Mouse (Mus musculus) CD4-positive, CD25-positive, alpha-beta regulatory T cell, adult 2 months (primary cell): Measurements from ENCODE around the gene Gramd2.
"Not testable (repeated sequence)": the region's sequence is repeated elsewhere in the genome, so short reads cannot be mapped to it uniquely, and the experiment has no call there.

Experiments used
- DNase-seq: peaks from one replicate; pipeline ENCODE4 v3.0.0-alpha.2; 2012; ENCODE audit warnings: low read depth, low spot score

Gramd2 gene

DNA sequence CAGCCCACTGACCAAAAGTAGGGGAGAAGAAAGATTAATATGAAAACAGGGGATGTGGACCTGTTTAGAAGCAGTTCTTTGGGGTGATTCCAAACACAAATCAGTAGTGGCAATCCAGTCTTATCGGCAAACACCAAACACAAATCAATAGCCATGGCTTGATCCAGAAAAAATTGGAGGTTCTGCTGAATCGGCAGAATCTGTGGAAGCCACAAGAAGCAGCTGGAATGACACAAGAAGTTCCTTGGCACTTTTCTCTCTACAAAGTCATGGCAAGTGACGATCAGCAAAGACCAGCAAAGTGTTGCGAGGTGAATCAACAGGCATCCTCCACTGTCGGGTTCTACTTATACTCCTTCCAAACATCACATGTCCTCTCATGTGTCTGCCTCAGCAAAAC is 41.2 kb downstream of the Gramd2 start:
- no peak for DNase-seq

DNA sequence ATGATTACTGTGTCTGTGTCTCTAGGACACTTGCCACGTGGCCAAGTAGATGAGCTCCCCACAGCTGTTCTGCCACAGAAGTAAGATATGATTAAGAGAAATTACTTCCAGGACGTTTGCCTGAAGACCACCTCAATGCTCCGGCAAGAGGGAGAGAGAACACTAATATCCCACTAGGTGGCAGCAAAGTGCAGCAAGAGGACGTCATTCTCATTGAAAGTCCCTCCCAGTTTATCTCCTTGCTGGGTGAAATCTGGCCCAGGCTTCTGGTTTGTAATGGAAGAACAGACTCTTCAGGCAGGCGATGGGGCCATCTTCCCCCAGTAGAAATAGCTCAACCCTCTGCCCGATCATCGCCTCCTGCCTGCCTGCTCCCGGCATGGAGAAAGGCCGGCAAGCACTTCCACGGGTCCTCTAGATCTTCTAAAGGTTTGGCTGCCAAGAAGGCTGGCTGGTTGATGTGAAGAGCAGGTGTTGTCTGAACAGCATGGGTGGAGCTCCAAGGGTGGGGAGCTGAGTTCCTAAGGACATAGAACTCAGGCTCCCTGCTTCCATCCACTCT is 43.2 kb downstream of the Gramd2 start:
- DNase-seq, result peak; percentile 86

DNA sequence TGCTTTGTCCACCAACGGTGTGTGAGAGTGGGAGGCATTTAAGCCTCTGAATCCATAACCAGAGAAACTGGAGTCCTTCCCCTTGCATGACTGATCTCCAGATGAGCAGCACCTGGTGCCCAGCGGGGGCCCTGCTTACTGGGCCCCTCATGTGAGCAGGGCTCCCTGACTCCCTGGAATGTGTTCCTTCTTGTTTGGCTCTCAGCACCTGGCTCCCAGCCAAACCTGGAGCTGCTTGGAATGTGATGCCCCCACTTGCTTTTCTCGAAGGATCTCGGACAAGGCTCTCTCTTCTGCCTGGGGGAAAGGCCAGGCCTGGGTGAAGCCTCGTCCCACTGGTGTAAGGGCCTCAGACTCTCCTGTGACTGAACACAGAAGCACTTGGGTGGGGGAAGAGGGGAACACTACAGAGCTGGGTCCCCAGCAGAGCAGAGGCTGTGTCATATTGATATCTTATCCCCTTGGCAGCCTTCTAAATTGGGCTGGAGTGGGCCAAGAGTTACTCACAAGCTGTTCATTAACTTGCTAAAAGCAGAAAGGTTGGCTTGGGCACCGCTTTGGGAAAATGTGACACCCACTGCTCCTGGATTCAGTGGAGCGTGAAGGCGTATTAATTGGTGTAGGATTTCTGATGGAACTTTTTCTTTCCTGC is 44.0 kb downstream of the Gramd2 start:
- DNase-seq, result no peak

DNA sequence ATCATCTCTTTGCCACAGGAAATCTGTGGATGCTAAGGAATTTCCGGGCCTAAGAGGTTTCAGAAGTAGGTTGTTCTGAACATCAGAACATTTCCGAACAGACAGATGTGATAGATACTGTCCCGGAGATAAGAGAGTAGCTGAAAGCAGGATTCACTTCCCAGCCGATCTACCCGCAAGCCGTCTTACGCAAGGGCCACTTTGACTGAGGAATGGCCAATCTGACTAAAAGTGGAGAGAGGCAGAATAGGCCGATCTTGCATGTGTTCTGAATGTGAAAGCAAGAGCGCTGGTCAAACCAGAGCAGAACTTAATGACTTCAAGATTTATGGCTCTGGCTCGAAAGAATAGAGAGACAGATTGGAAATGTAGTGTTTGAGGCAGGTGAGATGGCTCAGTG is 45.6 kb downstream of the Gramd2 start:
- DNase-seq, result no peak

DNA sequence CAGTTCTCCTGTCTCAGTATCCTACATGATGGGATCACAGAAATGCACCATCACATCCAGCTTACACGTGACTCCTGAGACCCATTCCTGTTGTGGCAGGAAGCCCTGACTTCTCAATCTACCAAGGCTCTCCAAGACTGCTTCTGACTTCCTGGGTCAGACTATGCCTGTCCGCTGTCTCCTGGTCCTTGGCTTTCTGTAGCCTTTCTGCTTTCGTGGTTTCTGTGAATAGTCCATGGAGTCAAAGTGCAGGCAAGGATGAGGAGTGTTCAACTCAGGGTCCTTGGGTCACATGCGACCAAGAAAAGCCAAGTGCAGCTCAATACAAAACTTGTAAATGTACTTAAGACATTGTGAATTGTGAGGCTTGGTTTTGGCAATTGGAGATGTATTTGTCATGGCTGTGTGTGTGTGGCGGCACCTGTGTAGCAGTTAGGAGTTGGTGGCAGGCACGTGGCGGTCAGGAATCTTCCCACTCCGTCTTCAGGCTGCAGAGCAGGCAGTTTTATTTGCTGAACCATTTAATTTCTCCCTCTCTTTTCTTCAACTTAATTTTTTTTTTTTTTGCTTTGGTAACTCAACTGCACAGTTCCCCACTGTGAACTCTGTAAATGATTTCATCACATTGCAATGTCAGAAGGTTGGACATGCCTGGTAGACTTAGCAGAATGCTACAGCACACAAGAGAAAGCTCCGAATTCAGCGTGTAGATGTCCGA is 47.8 kb downstream of the Gramd2 start:
- DNase-seq, result no peak

DNA sequence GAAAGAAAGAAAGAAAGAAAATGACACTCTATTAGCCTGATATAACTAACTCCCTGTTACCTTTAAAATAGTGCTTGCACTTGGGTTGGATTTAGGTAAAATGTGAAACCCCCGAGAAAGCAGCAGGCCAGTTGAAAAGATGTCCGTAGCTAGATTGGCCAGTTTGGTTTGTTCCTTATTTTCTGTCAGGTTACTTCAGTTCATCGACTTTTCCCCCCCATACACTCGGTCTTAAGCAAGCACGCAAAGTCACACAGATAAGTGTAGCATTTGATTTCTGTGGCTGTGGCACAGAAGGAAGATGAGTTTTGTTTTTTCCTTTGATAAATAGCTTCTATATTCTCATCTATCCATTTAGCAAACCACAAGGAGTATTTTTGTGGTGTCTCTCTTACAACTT is 51.2 kb downstream of the Gramd2 start:
- no peak for DNase-seq

DNA sequence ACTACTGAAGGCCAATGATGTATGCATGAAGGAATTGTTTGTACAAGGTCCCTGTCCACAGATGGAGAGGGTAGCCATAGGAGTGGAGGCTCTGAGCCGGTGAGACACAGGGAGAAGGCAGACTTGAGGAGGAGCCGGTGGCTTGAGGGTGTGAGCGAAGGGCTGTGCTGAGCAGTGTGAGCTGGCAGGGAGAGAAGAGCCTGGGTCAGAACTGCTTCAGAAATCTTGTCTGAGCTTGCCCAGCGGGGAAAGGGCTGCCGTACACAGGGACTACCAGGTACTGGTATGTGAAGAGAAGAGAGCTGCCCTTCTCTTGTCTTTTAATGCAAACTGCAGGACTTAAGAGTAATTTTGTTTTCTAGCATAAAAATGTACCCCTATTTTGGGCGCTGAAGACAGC is 53.1 kb downstream of the Gramd2 start:
- DNase-seq, result no peak

DNA sequence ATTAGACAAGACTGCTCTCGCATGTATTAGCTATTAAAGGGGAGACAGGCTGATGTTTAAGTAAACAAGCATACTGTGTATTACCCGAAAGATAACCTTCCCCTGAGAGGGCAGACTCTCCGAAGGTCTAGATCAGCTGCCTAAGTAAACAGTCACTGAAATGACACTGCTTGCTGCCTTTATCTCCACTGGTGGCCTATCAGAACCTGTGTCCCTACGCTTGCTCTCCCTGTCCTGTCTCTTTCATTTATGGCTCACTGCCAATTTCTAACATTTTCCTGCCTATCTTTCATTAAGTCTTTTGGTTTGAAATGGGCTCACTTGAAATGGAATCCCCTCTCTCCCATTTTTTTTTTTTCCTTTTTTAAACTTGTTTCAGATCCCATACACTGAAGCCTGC is 55.5 kb downstream of the Gramd2 start:
- no peak for DNase-seq

DNA sequence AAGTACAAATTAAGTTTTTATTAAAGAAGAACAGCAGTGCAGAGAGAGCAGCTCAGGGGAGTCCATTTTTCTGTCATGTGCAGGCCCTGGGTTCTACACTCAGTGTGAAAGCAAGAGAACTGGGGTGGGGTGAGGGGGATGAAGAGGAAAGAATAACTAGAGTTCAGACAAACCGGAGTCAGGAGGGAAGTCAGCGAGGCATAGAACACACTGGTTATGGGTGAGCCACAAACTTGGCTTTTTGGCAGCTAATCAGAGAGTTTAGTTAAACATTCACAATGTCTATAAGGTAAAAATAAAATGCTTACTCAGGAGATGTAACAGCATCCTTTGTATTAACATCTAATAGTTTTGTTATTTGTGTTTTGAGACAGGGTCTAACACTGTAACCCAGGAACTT is 60.6 kb downstream of the Gramd2 start:
- DNase-seq, result no peak

DNA sequence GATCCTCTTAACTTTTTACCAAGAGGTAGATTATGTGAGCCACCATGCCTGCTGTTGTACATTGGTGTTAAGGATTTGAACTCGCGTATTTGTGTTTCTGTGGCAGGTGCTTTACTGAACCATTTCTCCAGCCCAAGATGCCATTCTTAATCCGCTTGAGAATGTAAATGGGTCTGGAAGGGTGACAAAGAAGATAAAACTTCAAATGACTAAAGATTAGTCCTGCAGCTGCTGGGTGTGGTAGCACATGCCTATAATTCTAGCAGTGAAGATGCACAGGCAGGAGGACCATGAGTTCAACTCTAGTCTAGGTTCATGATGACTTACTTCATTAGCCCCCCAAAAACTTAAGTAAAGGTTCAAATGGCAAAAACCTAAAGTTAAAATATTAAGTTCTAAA is 64.0 kb downstream of the Gramd2 start:
- no peak for DNase-seq

DNA sequence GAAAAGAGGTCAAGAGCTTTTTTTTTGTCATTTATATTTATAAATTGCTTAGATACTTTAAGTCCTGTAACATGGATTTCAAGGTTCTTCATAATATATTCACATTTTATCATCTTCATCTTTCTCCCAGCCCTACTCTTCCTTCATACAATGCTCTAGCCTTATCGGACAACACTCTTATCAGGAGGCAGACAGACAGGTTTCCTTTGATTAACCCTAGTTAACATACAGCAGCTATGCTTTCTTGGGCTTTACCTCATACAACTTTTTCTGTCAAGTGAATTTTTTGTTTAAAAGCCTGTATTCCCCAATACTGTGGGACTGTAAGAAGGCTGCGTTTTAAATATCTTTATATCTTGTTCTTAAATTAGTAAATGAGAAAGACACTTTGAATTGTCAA is 68.4 kb downstream of the Gramd2 start:
- no peak for DNase-seq

DNA sequence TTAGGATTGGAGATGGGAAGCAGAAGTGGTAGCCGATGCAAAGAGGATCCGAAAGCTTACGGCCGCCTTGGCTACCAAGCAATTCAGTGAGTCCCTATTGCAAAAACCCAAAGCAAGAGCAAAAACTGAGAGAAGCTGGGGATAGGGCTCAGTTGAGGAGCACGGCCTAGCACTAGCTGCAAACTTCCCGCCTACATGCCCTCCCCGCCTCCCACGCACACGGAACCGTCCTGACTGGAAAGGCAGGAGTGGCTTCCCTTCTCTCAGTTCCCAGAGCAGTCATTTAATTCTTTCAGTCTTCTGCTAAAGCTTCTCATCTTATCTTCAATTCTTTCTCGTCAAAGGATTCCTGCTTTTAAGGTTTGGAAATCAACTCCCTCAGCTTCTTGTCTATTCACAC is 69.0 kb downstream of the Gramd2 start:
- no peak for DNase-seq

DNA sequence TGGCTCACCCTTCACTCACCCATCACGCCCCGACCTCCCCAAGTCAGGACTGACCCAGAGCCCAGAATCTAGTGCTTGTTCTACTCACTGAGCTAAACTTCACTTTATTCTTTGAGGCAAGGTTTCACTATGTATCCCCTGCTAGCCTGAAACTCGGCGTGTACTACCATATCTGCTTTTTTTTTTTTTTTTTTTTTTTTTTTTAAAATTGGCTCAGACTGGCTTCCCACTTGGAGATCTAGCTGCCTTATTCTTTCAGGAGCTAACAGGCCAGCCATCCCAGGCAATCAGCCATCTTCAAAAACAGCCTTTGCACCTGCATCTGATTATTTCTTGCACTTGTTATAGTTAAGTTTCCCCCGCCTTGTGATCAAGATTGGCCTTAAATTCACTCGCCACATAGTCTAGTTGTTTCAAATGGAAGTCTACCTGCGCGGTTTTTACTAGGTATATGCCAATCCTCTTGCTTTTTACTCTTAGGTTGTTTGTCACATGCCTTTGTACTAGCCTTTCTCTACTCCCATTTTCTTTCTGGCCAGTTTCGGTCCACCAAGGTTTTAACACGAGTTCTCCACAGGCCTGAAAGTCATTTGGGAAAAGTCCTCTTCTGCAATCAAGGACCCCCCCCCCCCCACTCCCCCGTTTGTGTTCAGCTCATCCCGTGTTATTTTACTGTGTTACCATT is 69.8 kb downstream of the Gramd2 start:
- DNase-seq, result peak; percentile 18

DNA sequence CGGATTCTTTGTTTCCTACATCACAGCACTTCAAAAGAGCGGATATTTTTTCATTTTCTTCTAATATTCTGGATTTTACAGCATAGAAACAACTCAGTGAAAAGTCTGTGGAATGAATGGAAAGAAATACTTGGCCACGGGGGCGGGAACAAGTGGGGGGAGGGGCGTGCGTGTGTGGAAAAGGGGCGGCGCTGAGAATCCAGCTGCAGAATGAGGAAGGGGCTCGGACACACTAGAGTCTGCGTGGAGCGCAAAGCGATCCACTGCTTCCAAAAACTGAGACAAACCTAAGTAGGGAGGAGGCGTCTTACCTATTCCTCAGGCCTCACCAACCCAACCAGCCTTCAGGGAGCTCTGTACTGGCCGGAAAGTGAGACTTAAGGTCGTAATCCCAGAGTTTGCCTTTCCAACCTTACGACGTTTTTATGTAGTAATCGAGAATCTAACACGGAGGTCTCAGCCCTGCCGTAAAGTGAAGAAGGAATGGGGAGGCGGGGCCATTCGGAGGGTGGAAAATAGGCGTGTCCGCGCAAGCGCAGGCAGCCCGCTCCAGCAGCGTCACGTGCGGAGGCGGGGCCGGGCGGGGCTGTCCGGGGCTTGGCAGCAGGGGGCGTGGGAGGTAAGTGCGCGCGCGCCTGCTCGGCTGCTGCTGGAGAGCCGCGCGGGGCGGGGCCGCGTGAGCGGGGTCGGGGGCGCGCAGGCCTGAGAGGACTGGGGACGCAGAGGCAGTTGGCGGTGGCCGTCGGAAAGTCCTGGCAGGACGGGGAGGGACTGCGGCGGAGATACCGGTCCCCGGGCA is 70.5 kb downstream of the Gramd2 start, which contains the start of the genes Senp8 and Myo9a:
TSS of gene Senp8 (minus strand) at position 444 of the 799 bp plus-strand sequence.
TSS of gene Myo9a (plus strand) at position 630 of the 799 bp plus-strand sequence.
- peak; percentile 99 for DNase-seq

DNA sequence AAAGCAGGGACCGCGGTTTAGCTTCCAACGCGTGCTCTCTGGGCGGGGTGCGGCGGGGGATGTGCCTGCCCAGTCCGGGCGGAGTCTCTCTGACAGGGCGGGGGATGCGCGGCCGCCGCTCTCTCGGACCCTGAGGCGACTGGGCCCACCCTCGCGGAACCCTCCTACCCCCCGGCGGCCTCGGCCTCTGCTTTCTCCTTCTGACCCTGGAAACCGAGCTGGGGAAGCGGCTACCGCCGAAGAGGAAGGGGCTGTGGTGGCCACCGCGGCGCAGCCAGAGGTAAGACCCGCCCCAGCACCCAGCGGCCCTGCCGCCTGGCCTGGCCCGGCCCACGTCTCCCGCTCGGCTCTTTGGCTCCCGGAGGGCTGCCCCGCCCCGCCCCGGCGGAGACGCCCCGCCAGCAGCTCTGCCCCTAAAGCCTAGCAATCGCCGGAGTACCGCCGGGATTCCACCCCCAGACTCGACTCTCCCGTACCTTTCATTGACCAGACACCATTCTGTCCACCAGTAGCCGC is 71.2 kb downstream of the Gramd2 start:
- peak; percentile 85 for DNase-seq

DNA sequence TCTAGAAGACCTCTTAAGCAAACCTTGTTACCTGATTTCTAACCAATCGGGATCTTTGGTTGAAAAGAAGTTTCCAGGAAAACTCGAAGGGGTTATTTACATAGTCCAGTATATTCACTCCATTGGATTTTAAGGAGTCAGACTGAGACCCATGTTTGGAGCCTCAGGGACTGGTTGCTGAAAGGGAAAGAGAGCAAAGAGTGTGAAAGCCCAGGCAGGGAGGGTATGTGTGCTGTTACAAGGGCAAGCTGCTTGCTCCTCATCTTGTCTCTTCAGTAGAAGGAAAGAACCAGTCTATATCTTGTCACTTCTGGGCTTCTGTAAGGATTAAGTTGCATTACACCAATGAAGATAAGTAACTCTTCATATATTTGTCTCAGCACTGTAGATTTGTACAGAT is 72.0 kb downstream of the Gramd2 start:
- peak; percentile 12 for DNase-seq

DNA sequence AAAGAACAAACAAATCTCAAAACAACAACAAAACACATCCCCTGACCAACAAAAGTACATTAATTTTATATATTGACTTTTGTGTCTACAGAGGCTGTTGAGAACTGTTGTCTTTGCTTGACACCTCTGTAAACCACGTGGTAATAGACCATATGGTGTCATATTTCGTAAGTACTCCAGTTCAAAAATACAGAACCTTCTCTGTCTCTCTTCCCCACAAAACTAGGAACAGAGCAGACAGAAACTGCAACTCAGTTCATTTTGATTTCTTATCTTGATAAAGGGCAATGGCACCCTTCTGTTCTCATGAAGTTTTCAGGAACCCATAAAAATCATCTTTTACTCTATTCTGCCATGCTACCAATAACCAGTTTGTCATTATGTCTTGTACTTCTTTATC is 75.3 kb downstream of the Gramd2 start:
- no peak for DNase-seq

DNA sequence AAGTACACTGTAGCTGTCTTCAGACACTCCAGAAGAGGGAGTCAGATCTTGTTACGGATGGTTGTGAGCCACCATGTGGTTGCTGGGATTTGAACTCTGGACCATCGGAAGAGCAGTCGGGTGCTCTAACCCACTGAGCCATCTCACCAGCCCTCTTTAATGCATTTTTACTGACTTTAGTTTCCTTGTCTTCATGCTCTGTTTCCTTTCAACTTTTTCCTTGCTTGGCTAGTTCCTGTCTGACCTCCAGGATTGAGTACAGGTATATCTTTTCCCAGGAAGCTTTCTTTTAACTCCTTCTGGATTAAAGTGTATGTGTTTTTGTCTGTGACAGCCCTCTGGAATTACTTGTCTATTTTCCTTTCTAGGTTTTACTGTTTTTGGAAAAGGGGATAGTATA is 77.1 kb downstream of the Gramd2 start:
- DNase-seq, result not testable (repeated sequence)

DNA sequence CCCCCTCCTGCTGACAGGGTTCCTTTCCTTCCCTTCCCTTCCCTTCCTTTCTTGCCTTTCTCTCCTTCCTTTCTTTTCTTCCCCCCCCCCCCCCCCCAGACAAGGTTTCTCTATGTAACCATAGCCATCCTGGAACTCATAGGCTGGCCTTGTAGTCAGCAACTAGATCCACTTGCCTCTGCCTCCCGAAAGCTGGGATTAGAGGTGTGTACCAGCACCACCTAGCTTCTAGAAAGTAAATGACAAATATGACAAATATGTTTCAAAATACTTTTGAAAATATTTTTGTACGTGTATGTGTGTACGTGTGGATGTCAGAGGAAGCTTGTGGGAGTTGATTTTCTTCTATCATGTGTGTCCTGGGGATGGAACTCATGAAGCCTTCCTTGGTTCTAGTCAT is 80.6 kb downstream of the Gramd2 start:
- peak; percentile 48 for DNase-seq

DNA sequence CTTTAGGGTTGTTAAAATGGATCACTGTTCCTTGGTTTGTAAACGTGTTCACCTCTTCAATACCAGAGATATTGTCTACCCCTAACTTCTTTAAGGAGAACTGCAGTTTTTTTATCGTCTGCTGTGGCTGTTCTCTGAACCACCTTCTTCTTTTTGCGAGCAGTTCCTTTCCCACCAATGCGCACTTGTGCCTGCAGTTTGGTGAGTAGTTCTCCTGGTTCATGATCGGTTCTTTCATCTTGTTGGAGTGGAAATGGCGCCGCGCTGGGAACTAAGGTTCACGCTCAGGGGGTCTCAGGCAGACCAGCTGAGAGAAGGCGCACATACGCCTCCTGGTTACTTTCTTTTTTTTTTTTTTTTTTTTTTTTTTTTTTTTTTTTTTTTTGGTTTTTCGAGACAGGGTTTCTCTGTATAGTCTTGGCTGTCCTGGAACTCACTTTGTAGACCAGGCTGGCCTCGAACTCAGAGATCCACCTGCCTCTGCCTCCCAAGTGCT is 87.1 kb downstream of the Gramd2 start:
- not testable (repeated sequence) for DNase-seq
